Mouse (Mus musculus) small intestine, adult 2 months (tissue): ENCODE measurements around the gene Aptx. TPM values are rescaled to one million over a fixed set of nuclear protein-coding genes. Genes with fewer than 3 reads are reported as not detected.
A peak's percentile ranks its signal among the peaks of the same experiment; 100 is the strongest.

Experiments used
- H3K27ac ChIP-seq: fragments of 200-500 bp; 2 replicates; pipeline ENCODE4 v1.5.1; 2012; ENCODE audit warnings: low read depth, low read length, control low read depth, inconsistent platforms; ENCODE audit not compliant: insufficient read depth
- H3K27me3 ChIP-seq: fragments of 200-500 bp; 2 replicates; pipeline ENCODE4 v1.6.1; 2012; ENCODE audit warnings: mild to moderate bottlenecking, moderate library complexity, low read length, inconsistent platforms; ENCODE audit not compliant: control insufficient read depth, insufficient read depth
- H3K36me3 ChIP-seq: fragments of 200-500 bp; 2 replicates; pipeline ENCODE4 v1.6.1; 2012; ENCODE audit warnings: mild to moderate bottlenecking, low read length, control low read depth, inconsistent platforms; ENCODE audit not compliant: control insufficient read depth, insufficient read depth
- H3K4me1 ChIP-seq: fragments of 200-500 bp; 2 replicates; pipeline ENCODE4 v1.6.1; 2012; ENCODE audit warnings: low read length, inconsistent platforms, mixed read lengths; ENCODE audit not compliant: control insufficient read depth, insufficient read depth, insufficient read length
- H3K4me3 ChIP-seq: fragments of 200-500 bp; 2 replicates; pipeline ENCODE4 v1.5.1; 2012; ENCODE audit warnings: low read depth, mild to moderate bottlenecking, control low read depth, inconsistent platforms, low read length, moderate library complexity
- CTCF ChIP-seq: fragments of 200-500 bp; IDR thresholded peaks from 2 replicates; pipeline ENCODE4 v1.5.1; 2012; ENCODE audit warnings: low read depth, mild to moderate bottlenecking, control low read depth, inconsistent platforms, low read length, moderate library complexity, mixed read lengths; ENCODE audit not compliant: insufficient replicate concordance, insufficient read length; ENCODE audit errors: extremely low read depth
- POLR2A ChIP-seq: fragments of 200-500 bp; IDR thresholded peaks from 2 replicates; pipeline ENCODE4 v1.6.1; 2012; ENCODE audit warnings: low read depth, mild to moderate bottlenecking, control low read depth, inconsistent platforms, low read length, moderate library complexity
- WGBS: fragments of 180-500 bp; shearing (Covaris S2); methylation state at CpG from one replicate; pipeline ENCODE4 v1.1.7; 2018; 5-methylcytosine and 5-hydroxymethylcytosine counted together
- polyA plus RNA-seq: library from polyadenylated mRNA; depleted of rRNA; stranded (reverse); fragments of >200 nt; gene quantifications from 2 replicates; pipeline ENCODE4 v1.2.3, GENCODE M21; 2012

Aptx gene
- polyA plus RNA-seq, 1 experiment = 2.9 TPM

DNA sequence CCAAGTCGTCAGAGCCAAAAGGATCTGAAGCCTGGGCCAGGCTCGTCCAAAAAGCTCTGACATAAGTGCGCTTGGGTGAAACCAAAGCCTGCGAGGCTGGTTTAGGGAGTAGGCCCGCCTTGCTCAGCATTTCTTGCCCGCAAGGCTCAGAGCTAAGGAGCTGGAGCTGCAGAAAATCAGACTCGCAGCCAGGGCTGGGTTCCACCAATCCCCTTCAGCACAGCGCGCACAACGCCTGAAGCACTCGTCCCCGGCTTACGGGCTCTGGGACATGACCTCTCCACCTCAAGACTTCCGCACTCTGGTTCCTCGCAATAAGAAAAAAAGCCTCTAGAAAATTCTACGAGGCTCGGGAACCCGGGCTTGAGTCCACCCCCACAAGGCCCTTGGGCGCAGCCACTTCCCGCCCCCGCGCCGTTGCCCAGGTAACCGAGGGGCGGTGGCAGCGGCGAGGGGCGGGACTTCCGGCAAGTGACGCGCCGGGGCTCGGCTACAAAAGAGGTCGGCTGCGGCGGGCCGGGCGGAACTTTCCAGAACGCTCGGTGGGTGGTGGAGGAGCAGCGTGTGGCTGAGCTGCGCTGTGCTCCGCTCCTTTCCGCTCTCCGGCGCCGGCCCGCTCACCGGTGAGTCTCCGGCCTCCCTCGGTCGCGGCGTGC, 19.1 kb upstream of the Aptx start, which contains the start of gene Dnaja1:
Dnaja1 (plus strand) TSS at position 140 of the 656 bp plus-strand sequence.
- H3K36me3 ChIP-seq = peaks cover 14% of the 10 kb centered on the region
- TF ChIP-seq CTCF (no peak), POLR2A (peak; percentile 89)

DNA sequence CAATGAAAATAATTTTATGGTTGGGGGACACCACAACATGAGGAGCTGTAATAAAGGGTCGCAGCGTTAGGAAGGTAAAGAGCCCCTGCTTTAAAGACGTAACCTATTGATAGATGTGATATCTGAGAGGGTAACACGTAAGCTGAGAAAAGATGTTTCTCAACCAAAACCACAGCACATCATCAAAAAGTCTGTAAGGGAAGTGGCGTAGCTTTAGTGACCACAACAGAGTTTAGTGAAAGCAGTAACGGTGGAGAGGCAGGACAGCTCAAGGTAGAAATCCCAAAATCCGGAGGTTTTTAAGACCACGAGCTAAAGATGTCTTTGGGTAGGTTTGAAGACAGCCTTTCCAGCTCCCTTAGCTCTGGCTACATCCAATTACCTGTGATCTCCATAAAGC, 17.9 kb upstream of the Aptx start:
- TF ChIP-seq POLR2A (no peak), CTCF (no peak)
- WGBS = 93% methylated on average over 8 of the region's 8 CpGs
- Histone ChIP-seq H3K4me3 (no peak overlapping the region), H3K36me3 (peaks cover 6% of the 10 kb centered on the region), H3K4me1 (peaks cover 5% of the 10 kb centered on the region; the same call in 1 of the 2 replicates), H3K27ac (peak overlapping the region; percentile 100), H3K27me3 (no peaks in the 10 kb centered on the region; the same call in 1 of the 2 replicates)

More for the DNA sequence above, 19.1 kb upstream of the Aptx start, which contains the start of gene Dnaja1:
- H3K4me1 ChIP-seq = peaks cover 5% of the 10 kb centered on the region; the same call in 1 of the 2 replicates
- no peaks in the 10 kb centered on the region for H3K27me3 ChIP-seq
- H3K27ac ChIP-seq = peak within 1 kb of the TSS; percentile 100
- H3K4me3 ChIP-seq = peak within 1 kb of the TSS; percentile 88
- under 1% methylated on average over 54 of the region's 54 CpGs for WGBS

DNA sequence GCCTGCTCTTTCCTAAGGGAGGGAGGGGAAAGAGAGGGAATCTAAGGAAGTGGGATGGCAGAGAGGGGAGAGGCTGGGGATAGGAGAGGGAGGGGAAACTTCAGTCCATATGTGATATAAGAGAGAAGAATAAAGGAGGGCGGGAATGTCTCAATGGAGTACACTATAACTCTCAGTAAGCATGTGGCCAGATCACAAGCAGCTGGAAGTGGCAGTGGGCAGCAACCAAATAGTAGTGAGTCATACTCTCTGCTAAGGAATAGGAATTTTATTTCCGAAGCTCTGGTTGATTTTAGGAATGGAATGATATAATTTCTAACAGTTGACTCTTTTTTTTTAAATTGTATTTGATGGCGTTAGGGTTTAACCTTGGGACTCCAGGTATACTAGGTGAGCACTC, 14.1 kb upstream of the Aptx start:
- TF ChIP-seq POLR2A (no peak), CTCF (no peak)
- no peaks in the 10 kb centered on the region for H3K36me3 ChIP-seq
- no peak overlapping the region for H3K27ac ChIP-seq
- H3K27me3 ChIP-seq = no peaks in the 10 kb centered on the region; the same call in 1 of the 2 replicates
- H3K4me1 ChIP-seq = peaks cover 5% of the 10 kb centered on the region; the same call in 1 of the 2 replicates
- H3K4me3 ChIP-seq = no peak overlapping the region
- 89% methylated on average over 3 of the region's 3 CpGs for WGBS

DNA sequence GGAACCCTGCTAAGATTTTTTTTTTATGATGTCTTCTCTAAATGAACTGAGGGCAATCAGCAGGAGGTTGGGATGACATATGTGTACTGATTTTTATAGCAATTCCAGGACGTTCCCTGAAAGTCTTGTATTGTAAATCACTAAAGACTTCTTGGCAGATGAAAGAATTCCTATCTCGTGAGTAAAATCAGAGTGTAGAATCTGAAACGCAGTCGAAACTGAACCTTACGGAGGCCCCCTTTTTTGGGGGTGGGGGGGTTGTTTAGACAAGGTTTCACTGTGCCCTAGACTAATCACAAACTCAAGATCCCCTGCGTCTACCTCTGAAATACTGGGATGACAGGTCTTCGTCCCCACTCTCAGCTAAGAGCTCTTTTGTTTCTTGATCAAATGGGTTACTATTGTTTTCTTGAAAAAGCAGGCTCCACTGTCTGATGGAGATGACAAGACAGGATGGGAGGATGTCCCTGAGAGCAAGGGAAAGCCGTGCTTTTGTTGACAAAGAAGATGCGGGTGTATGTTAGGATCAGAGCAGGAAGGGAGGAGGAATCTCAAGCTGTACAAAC, 799 bp upstream of the Aptx start:
- TF ChIP-seq CTCF (no peak), POLR2A (no peak)
- Histone ChIP-seq H3K27ac (peak overlapping the region; percentile 96), H3K4me1 (peaks cover 22% of the 10 kb centered on the region; the same call in 1 of the 2 replicates), H3K36me3 (no peaks in the 10 kb centered on the region), H3K27me3 (no peaks in the 10 kb centered on the region), H3K4me3 (no peak overlapping the region; the same call in 1 of the 2 replicates)
- 16% methylated on average over 9 of the region's 9 CpGs for WGBS

DNA sequence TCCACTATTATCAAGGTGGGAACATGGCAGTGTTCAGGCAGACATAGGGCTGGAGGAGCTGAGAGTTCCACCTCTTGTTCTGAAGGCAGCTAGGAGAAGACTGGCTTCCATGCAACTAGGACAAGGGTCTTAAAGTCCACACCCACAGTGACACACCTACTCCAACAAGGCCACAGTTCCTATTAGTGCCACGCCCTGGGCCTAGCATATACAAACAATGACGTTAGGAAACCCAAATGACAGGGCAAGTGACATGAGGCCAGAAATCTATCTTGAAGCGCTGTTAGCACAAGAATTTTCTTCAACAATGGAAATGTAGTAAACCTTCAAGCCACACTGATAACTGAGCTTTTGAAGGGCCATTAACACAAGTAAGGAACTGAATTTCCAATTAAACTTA, 1.2 kb downstream of the Aptx start:
- H3K27me3 ChIP-seq = no peaks in the 10 kb centered on the region
- H3K4me3 ChIP-seq = no peak overlapping the region
- peaks cover 22% of the 10 kb centered on the region; the same call in 1 of the 2 replicates for H3K4me1 ChIP-seq
- 38% methylated on average over 3 of the region's 3 CpGs for WGBS
- H3K27ac ChIP-seq = peak overlapping the region; percentile 92
- H3K36me3 ChIP-seq = 0 out of 2 replicates have a peak, but pooled peaks cover under 1% of the 10 kb centered on the region
- no peak for TF ChIP-seq POLR2A
- no peak for TF ChIP-seq CTCF

DNA sequence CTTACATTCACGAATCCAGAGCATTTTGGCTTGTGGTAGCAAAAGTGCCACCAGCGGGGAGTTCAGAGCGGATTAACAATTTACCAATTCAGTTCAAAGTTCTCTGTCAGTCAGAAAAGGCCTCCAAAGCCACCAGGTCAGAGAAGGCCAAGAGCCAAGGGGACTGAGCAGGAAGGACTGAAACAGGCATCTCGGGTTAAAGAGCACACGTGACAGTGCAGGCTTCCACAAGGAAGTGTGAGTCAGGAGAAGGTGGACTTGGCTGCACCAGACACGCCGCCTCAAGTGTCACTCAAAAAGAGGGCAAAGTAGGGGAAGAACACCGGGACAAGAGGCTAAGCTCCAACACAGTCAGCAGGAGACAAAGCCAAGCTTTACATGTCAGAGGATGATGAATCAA, 2.8 kb downstream of the Aptx start:
- TF ChIP-seq POLR2A (no peak; the same call in 1 of the 2 replicates), CTCF (no peak)
- WGBS = 23% methylated on average over 8 of the region's 8 CpGs
- H3K27me3 ChIP-seq = no peaks in the 10 kb centered on the region
- H3K27ac ChIP-seq = peak overlapping the region; percentile 92
- H3K4me3 ChIP-seq = no peak overlapping the region
- peaks cover 22% of the 10 kb centered on the region; the same call in 1 of the 2 replicates for H3K4me1 ChIP-seq
- peaks cover 9% of the 10 kb centered on the region for H3K36me3 ChIP-seq

DNA sequence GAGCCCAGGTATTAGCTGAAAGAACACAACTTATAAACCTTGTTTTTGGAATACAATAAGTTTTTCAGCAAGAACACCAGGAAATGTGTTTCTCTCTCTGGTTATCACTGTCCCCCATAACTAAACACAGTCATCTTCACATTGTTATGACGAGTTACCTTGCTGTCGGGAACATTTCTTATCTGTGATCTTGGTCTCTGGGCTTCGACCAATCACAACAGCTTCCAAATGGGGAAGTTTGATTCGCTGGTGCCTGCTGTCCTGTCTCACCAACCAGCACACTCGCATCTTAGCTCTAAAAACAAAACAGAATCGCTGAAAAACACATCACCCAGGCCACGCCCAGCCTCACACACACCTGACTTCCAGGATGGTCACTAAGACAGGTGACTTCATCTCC, 5.9 kb downstream of the Aptx start:
- 72% methylated on average over 7 of the region's 7 CpGs for WGBS
- H3K4me3 ChIP-seq = no peak overlapping the region
- H3K27me3 ChIP-seq = no peaks in the 10 kb centered on the region
- peaks cover 14% of the 10 kb centered on the region; the same call in 1 of the 2 replicates for H3K4me1 ChIP-seq
- peaks cover 28% of the 10 kb centered on the region for H3K36me3 ChIP-seq
- TF ChIP-seq POLR2A = no peak
- TF ChIP-seq CTCF = no peak
- H3K27ac ChIP-seq = no peak overlapping the region
